Mouse (Mus musculus) intestine, embryonic 14.5 days (tissue): ENCODE measurements around the gene Arid2. TPM values are rescaled to one million over a fixed set of nuclear protein-coding genes. Genes with fewer than 3 reads are reported as not detected.

Source experiments
- ATAC-seq: fragments of 200-750 bp; cut with Nextera tagmentation; replicated peaks from 2 replicates; pipeline ENCODE4 v1.8.0; 2017; ENCODE audit warnings: low read depth, moderate number of reproducible peaks, moderate TSS enrichment, moderate library complexity; ENCODE audit not compliant: low FRiP score, low TSS enrichment
- DNase-seq: peaks from one replicate; pipeline ENCODE4 v3.0.0-alpha.2; 2018; ENCODE audit warnings: low spot score
- H3K27ac ChIP-seq: fragments of 300-500 bp; sonication (generic); 2 replicates; pipeline ENCODE4 v1.5.1; 2014; ENCODE audit warnings: low read depth, mild to moderate bottlenecking, control low read depth
- H3K27me3 ChIP-seq: fragments of 300-500 bp; sonication (generic); replicated peaks from 2 replicates; pipeline ENCODE4 v1.6.1; 2014; ENCODE audit warnings: low read length, control low read depth; ENCODE audit not compliant: control insufficient read depth, insufficient read depth
- H3K36me3 ChIP-seq: fragments of 300-500 bp; sonication (generic); 2 replicates; pipeline ENCODE4 v1.6.1; 2014; ENCODE audit warnings: low read length, control low read depth; ENCODE audit not compliant: control insufficient read depth, insufficient read depth
- H3K4me1 ChIP-seq: fragments of 300-500 bp; sonication (generic); replicated peaks from 2 replicates; pipeline ENCODE4 v1.6.1; 2014; ENCODE audit warnings: low read length, control low read depth, mixed read lengths; ENCODE audit not compliant: control insufficient read depth, insufficient read depth
- H3K4me2 ChIP-seq: fragments of 300-500 bp; sonication (generic); 2 replicates; pipeline ENCODE4 v1.6.1; 2014; ENCODE audit warnings: low read length
- H3K4me3 ChIP-seq: fragments of 300-500 bp; sonication (generic); 2 replicates; pipeline ENCODE4 v1.5.1; 2014; ENCODE audit warnings: low read depth, low read length, control low read depth, mixed read lengths
- H3K9ac ChIP-seq: fragments of 300-500 bp; sonication (generic); 2 replicates; pipeline ENCODE4 v1.6.1; 2014; ENCODE audit warnings: mild to moderate bottlenecking, low read length
- H3K9me3 ChIP-seq: fragments of 300-500 bp; sonication (generic); 2 replicates; pipeline ENCODE4 v1.6.1; 2016; ENCODE audit warnings: low read length, control low read depth; ENCODE audit not compliant: control insufficient read depth
- WGBS: fragments of 180-500 bp; shearing (Covaris S2); extraction: QIAGEN DNeasy Blood & Tissue Kit; methylation state at CpG from one replicate; pipeline ENCODE4 v1.1.7; 2014; 5-methylcytosine and 5-hydroxymethylcytosine counted together
- polyA plus RNA-seq: library from polyadenylated mRNA; unstranded; fragments of >200 nt; fragmentation: Nextera tagmentation; extraction: Ambion mirVana; gene quantifications from 2 replicates; pipeline ENCODE4 v1.2.1, GENCODE M21; 2014

Gene Arid2
- polyA plus RNA-seq, 1 experiment from 2014 or later: 28.1 TPM

DNA sequence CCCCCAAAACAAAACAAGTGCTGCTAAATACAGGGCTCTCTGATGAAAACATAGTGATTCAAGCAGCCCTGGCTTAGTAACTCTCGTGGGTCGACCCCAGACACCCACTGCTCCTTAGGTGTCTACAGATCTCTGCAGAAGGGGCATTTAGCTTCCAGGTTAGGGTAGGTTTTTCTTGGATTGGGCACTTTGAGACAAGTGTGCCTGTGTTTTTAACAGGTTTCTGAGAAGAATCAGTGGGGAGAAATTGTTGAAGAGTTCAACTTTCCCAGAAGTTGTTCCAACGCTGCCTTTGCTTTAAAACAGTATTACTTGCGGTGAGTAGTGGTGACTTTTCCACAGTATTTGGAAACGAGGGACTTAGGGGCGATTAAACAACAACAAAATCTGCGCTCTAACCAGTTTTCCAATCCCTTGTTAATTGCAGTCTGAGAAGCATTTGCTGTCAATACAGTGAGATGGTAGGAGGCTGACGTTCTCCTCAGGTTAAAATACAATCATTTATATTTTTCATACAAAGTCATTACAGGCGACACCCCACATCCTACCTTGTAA, 1.6 kb downstream of the Arid2 start:
- peak overlapping the region; percentile 62 for H3K4me2 ChIP-seq
- peak overlapping the region; percentile 99 for H3K9ac ChIP-seq
- H3K27me3 ChIP-seq: no peaks in the 10 kb centered on the region
- WGBS: 3% methylated on average over 9 of the region's 9 CpGs
- peak overlapping the region; percentile 78 for H3K4me3 ChIP-seq
- peaks cover 6% of the 10 kb centered on the region for H3K4me1 ChIP-seq
- peaks cover 14% of the 10 kb centered on the region; the same call in 1 of the 2 replicates for H3K36me3 ChIP-seq
- H3K27ac ChIP-seq: peak overlapping the region; percentile 99
- H3K9me3 ChIP-seq: no peaks in the 10 kb centered on the region
- no peak for ATAC-seq
- no peak for DNase-seq

- Histone ChIP-seq H3K9ac (no peak overlapping the region), H3K36me3 (peaks cover 21% of the 10 kb centered on the region)
Measured at GRCm38 (mm10) chr15:96290001-96290400, 2.7 kb downstream of the Arid2 start.

DNA sequence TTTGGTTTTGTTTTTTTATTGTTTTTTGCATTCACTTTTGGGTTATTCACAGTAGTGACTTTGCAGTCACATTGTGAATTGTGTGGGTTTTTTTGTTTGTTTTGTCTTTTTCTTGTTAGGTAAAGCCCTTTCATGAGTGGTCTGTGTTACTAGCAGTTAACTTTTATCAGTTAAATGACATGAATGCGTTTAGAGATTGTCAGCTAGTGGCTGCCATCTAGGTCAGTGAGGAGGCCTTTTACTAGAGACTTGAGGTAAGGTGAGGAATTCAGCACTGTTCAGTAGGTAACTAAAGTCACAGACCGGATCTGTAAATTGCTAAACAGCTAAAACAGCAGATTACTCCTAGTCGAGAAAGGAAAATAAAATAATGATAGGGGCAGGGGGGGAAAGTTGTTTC, 6.1 kb downstream of the Arid2 start:
- Histone ChIP-seq H3K4me1 (peaks cover 14% of the 10 kb centered on the region), H3K36me3 (peaks cover 23% of the 10 kb centered on the region), H3K4me3 (no peak overlapping the region), H3K27ac (no peak overlapping the region), H3K9ac (no peak overlapping the region), H3K9me3 (no peaks in the 10 kb centered on the region), H3K4me2 (no peak overlapping the region), H3K27me3 (no peaks in the 10 kb centered on the region)
- no peak for ATAC-seq
- DNase-seq: no peak
- WGBS: 63% methylated on average over 3 of the region's 3 CpGs

More at GRCm38 (mm10) chr15:96290001-96290400, 2.7 kb downstream of the Arid2 start:
- DNase-seq: no peak
- WGBS: 79% methylated on average over 1 of the region's 1 CpGs
- H3K9me3 ChIP-seq: no peaks in the 10 kb centered on the region
- no peaks in the 10 kb centered on the region for H3K27me3 ChIP-seq
- no peak overlapping the region for H3K27ac ChIP-seq
- peaks cover 6% of the 10 kb centered on the region for H3K4me1 ChIP-seq
- H3K4me3 ChIP-seq: no peak overlapping the region
- H3K4me2 ChIP-seq: peak overlapping the region; percentile 24; the same call in 1 of the 2 replicates
- ATAC-seq: no peak

- DNase-seq: no peak
- ATAC-seq: no peak
- Histone ChIP-seq H3K27ac (no peak overlapping the region), H3K9ac (no peak overlapping the region), H3K9me3 (no peaks in the 10 kb centered on the region), H3K4me2 (no peak overlapping the region), H3K36me3 (peaks cover 18% of the 10 kb centered on the region), H3K4me1 (0 out of 2 replicates have a peak, but pooled peaks cover 8% of the 10 kb centered on the region), H3K27me3 (no peaks in the 10 kb centered on the region), H3K4me3 (no peak overlapping the region)
- WGBS: 78% methylated on average over 9 of the region's 9 CpGs
Measured at GRCm38 (mm10) chr15:96297078-96297590, 9.8 kb downstream of the Arid2 start.

DNA sequence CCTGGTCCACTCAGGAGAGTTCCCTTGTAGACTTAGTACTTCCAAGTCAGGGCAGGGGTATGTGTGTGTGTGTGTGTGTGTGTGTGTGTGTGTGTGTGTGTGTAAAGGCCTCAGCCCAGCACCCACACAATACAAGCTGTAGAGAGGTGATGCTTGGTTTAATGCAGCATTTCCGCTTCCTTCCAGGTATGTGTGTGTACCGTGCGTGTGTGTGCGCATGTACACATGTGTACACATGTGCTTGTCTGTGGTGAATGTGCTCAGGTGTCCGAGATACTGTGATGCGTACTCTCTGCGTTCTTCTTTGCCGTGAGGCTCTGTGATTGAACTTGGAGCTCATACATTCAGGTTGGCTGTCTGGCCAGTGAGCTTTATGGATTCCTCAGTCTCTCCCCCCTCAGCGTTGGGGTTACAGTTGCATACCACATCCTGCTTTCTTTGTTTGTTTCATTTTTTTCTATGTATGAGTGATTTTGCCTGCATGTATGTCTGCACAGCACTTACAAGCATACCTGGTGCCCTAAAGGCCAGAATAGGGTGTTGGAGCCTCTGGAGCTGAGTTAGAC, 10.4 kb downstream of the Arid2 start:
- 0 out of 2 replicates have a peak, but pooled peaks cover 8% of the 10 kb centered on the region for H3K4me1 ChIP-seq
- peaks cover 16% of the 10 kb centered on the region for H3K36me3 ChIP-seq
- ATAC-seq (no peak), DNase-seq (no peak)
- H3K9ac ChIP-seq: no peak overlapping the region
- no peak overlapping the region for H3K27ac ChIP-seq
- H3K27me3 ChIP-seq: no peaks in the 10 kb centered on the region
- 90% methylated on average over 9 of the region's 9 CpGs for WGBS
- H3K4me3 ChIP-seq: no peak overlapping the region
- H3K4me2 ChIP-seq: no peak overlapping the region
- H3K9me3 ChIP-seq: no peaks in the 10 kb centered on the region

DNA sequence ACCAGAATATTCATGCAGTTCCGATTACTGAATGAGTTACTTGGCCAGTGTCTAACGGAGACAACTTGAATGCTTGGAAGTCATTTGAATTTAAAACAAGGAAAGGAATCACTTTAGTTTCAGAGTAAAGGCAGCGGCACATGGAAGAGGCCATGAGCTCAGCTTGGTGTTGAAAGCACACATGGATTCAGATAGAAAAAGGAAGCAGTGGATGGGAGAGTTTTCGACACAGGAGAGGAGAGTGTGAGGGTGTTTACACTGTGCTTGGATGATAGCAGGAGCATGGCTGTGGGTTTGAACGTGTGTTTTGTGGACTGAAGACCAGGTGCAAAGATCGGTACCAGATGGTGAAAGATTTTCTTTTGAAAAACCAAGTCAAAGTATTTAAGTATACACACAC, 22.0 kb downstream of the Arid2 start:
- no peak overlapping the region for H3K27ac ChIP-seq
- DNase-seq: no peak
- H3K9ac ChIP-seq: no peak overlapping the region
- no peaks in the 10 kb centered on the region for H3K4me1 ChIP-seq
- no peak for ATAC-seq
- H3K9me3 ChIP-seq: no peaks in the 10 kb centered on the region
- no peak overlapping the region for H3K4me3 ChIP-seq
- WGBS: 77% methylated on average over 6 of the region's 6 CpGs
- peaks cover 18% of the 10 kb centered on the region for H3K36me3 ChIP-seq
- H3K27me3 ChIP-seq: no peaks in the 10 kb centered on the region
- H3K4me2 ChIP-seq: no peak overlapping the region

DNA sequence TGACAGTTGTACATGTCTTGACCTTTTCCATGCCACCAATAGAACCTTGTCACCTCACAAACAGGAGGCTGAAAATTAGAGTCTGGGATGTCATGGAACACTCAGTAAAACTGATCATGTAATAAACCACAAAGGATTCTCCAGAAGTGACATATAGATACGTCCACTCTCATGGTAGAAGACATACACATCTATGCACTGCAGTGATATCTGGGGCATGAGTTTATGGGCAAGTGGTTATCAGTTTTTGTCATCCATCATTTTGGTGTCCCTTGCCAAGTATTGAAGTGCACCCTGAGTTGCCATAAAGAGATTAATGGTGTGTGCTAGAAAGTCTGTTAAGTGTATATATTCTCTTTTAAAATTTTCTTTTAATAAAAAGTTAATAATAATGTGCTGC, 25.6 kb downstream of the Arid2 start:
- Histone ChIP-seq H3K4me3 (no peak overlapping the region), H3K36me3 (peaks cover 20% of the 10 kb centered on the region), H3K9ac (no peak overlapping the region), H3K27ac (no peak overlapping the region), H3K4me1 (no peaks in the 10 kb centered on the region), H3K27me3 (no peaks in the 10 kb centered on the region), H3K4me2 (no peak overlapping the region), H3K9me3 (no peaks in the 10 kb centered on the region)
- DNase-seq (no peak), ATAC-seq (no peak)
- 86% methylated on average over 1 of the region's 1 CpGs for WGBS

- H3K4me2 ChIP-seq: no peak overlapping the region
- H3K27ac ChIP-seq: no peak overlapping the region
- H3K9ac ChIP-seq: no peak overlapping the region
- H3K27me3 ChIP-seq: no peaks in the 10 kb centered on the region
- no peak for ATAC-seq
- 62% methylated on average over 1 of the region's 1 CpGs for WGBS
- DNase-seq: no peak
- no peak overlapping the region for H3K4me3 ChIP-seq
- H3K9me3 ChIP-seq: no peaks in the 10 kb centered on the region
- H3K36me3 ChIP-seq: peaks cover 20% of the 10 kb centered on the region
- H3K4me1 ChIP-seq: no peaks in the 10 kb centered on the region
Measured at GRCm38 (mm10) chr15:96315664-96316063, 28.3 kb downstream of the Arid2 start.

GRCm38 (mm10) chr15:96319335-96319734, 32.0 kb downstream of the Arid2 start:
- WGBS: 80% methylated on average over 8 of the region's 8 CpGs
- no peaks in the 10 kb centered on the region for H3K27me3 ChIP-seq
- no peak for ATAC-seq

More at GRCm38 (mm10) chr15:96319335-96319734, 32.0 kb downstream of the Arid2 start:
- Histone ChIP-seq H3K9me3 (no peaks in the 10 kb centered on the region), H3K4me1 (no peaks in the 10 kb centered on the region), H3K27ac (no peak overlapping the region), H3K9ac (no peak overlapping the region), H3K36me3 (peaks cover 7% of the 10 kb centered on the region; the same call in 1 of the 2 replicates), H3K4me2 (no peak overlapping the region), H3K4me3 (no peak overlapping the region)
- no peak for DNase-seq
